ENCODE assay signal across 16 mouse cellular contexts in genomic region chr2:59230656-59231055, GRCm38 (mm10).
DNase-seq lines count a peak whose midpoint lies in the region; ATAC-seq and TF ChIP-seq lines count a peak whose summit lies in the region.
"Had no signal": no experiment of that assay in that cellular context is flagged by ENCODE, and none has a peak within 500 bp of the region (broad histone marks: within the 10 kb centered on the region; RNA-seq: fewer than 3 reads in every experiment).

No protein-coding gene starts in this region.

- H3K9ac ChIP-seq in forebrain, embryonic 11.5 days (ENCODE audit: low read length): no peak overlapping the region
- no peak overlapping the region for H3K9ac ChIP-seq in forebrain, postnatal 0 days
- H3K9ac ChIP-seq in intestine, postnatal 0 days (ENCODE audit: low read depth, low read length): no peak overlapping the region
- no peak overlapping the region for H3K9ac ChIP-seq in liver, embryonic 11.5 days (ENCODE audit: low read depth, low read length)
- H3K9ac ChIP-seq: embryonic facial prominence, embryonic 15.5 days; limb, embryonic 12.5 days had no signal

- no peak overlapping the region for H3K4me2 ChIP-seq in forebrain, embryonic 11.5 days (ENCODE audit: low read depth, low read length, severe bottlenecking)
- no peak overlapping the region for H3K4me2 ChIP-seq in forebrain, postnatal 0 days (ENCODE audit: low read depth)
- 0 out of 2 replicates have a peak overlapping the region, but pooled peaks have one; percentile 17 for H3K4me2 ChIP-seq in intestine, postnatal 0 days (replicated peaks; ENCODE audit: low read depth)
- H3K4me2 ChIP-seq in liver, embryonic 11.5 days: no peak overlapping the region
- H3K4me2 ChIP-seq: embryonic facial prominence, embryonic 15.5 days; limb, embryonic 12.5 days had no signal

- H3K4me3 ChIP-seq in forebrain, embryonic 11.5 days (ENCODE audit: low read depth, low read length): no peak overlapping the region
- no peak overlapping the region for H3K4me3 ChIP-seq in forebrain, postnatal 0 days (ENCODE audit: low read depth, low read length)
- H3K4me3 ChIP-seq in intestine, postnatal 0 days (ENCODE audit: low read depth, low read length): no peak overlapping the region
- H3K4me3 ChIP-seq in liver, embryonic 11.5 days (ENCODE audit: low read depth, low read length): no peak overlapping the region
- H3K4me3 ChIP-seq in cerebellum, adult 2 months (replicated peaks; ENCODE audit: insufficient read depth, low read depth, low read length): no peak overlapping the region
- H3K4me3 ChIP-seq: embryonic facial prominence, embryonic 15.5 days; layer of hippocampus, adult 2 months; limb, embryonic 12.5 days had no signal

- no peak overlapping the region for H3K27ac ChIP-seq in forebrain, embryonic 11.5 days (ENCODE audit: low read depth, low read length)
- H3K27ac ChIP-seq in forebrain, postnatal 0 days (ENCODE audit: low read depth, low read length): no peak overlapping the region
- peak overlapping the region; percentile 35; the same call in 1 of the 2 replicates for H3K27ac ChIP-seq in intestine, postnatal 0 days (ENCODE audit: low read depth, low read length)
- no peak overlapping the region for H3K27ac ChIP-seq in liver, embryonic 11.5 days (ENCODE audit: low read depth, low read length)
- H3K27ac ChIP-seq in cerebellum, adult 2 months (ENCODE audit: insufficient read depth, low read length): no peak overlapping the region
- H3K27ac ChIP-seq: embryonic facial prominence, embryonic 15.5 days; layer of hippocampus, adult 2 months; limb, embryonic 12.5 days had no signal

- DNase-seq in forebrain, embryonic 11.5 days (ENCODE audit: low spot score): peak; percentile 58
- no peak for DNase-seq in forebrain, postnatal 0 days
- peak; percentile 90 for DNase-seq in R1 (ENCODE audit: low read depth, low spot score)
- no peak for DNase-seq in liver, embryonic 11.5 days (ENCODE audit: low spot score)
- DNase-seq in urinary bladder, adult 18-20 months (ENCODE audit: low spot score in 2 of 2): no peak
- DNase-seq in urinary bladder, adult 2 months (ENCODE audit: low spot score): no peak
- no peak for DNase-seq in cerebellum, adult 2 months
- DNase-seq: adrenal gland, postnatal 25 days; cerebellum, adult 11-12 months; gastrocnemius, postnatal 10 days; right cerebral cortex, postnatal 25 days had no signal

- H3K27me3 ChIP-seq in forebrain, embryonic 11.5 days (ENCODE audit: control insufficient read depth, insufficient read depth, low read length): no peaks in the 10 kb centered on the region
- no peaks in the 10 kb centered on the region for H3K27me3 ChIP-seq in forebrain, postnatal 0 days (ENCODE audit: insufficient read depth, low read length)
- H3K27me3 ChIP-seq in intestine, postnatal 0 days (replicated peaks; ENCODE audit: control insufficient read depth, insufficient read depth, low read length): no peaks in the 10 kb centered on the region
- no peaks in the 10 kb centered on the region for H3K27me3 ChIP-seq in liver, embryonic 11.5 days (replicated peaks; ENCODE audit: control insufficient read depth, insufficient read depth, low read length)
- no peaks in the 10 kb centered on the region for H3K27me3 ChIP-seq in cerebellum, adult 2 months (ENCODE audit: control insufficient read depth, insufficient read depth, low read length)
- H3K27me3 ChIP-seq: embryonic facial prominence, embryonic 15.5 days; limb, embryonic 12.5 days; Patski had no signal

- no peaks in the 10 kb centered on the region for H3K9me3 ChIP-seq in forebrain, embryonic 11.5 days (ENCODE audit: control insufficient read depth, low read length)
- no peaks in the 10 kb centered on the region for H3K9me3 ChIP-seq in forebrain, postnatal 0 days (ENCODE audit: low read length)
- no peaks in the 10 kb centered on the region for H3K9me3 ChIP-seq in intestine, postnatal 0 days (ENCODE audit: control insufficient read depth)
- no peaks in the 10 kb centered on the region for H3K9me3 ChIP-seq in liver, embryonic 11.5 days (ENCODE audit: control insufficient read depth, low read length)
- H3K9me3 ChIP-seq: embryonic facial prominence, embryonic 15.5 days; limb, embryonic 12.5 days had no signal

- TF ChIP-seq CTCF in forebrain, postnatal 0 days (IDR thresholded peaks at IDR 0.05; ENCODE audit: low read depth): no peak
- TF ChIP-seq CTCF in intestine, postnatal 0 days (IDR thresholded peaks at IDR 0.05; ENCODE audit: low read depth): no peak
- no peak for TF ChIP-seq CTCF in cerebellum, adult 2 months (IDR thresholded peaks at IDR 0.05; ENCODE audit: borderline replicate concordance, insufficient read depth, low read depth, low read length)

- 29% methylated on average over 9 of the region's 9 CpGs for WGBS in forebrain, embryonic 11.5 days
- WGBS in forebrain, postnatal 0 days: 32% methylated on average over 9 of the region's 9 CpGs
- WGBS in intestine, postnatal 0 days: 44% methylated on average over 9 of the region's 9 CpGs
- WGBS in liver, embryonic 11.5 days: 71% methylated on average over 9 of the region's 9 CpGs
- 75% methylated on average over 9 of the region's 9 CpGs for WGBS in cerebellum, adult 2 months

- no peaks in the 10 kb centered on the region for H3K36me3 ChIP-seq in forebrain, embryonic 11.5 days (ENCODE audit: control insufficient read depth, insufficient read depth, low read length)
- H3K36me3 ChIP-seq in forebrain, postnatal 0 days (ENCODE audit: insufficient read depth): no peaks in the 10 kb centered on the region
- H3K36me3 ChIP-seq in intestine, postnatal 0 days (ENCODE audit: control insufficient read depth, insufficient read depth): peaks cover 5% of the 10 kb centered on the region; the same call in 1 of the 2 replicates
- 0 out of 2 replicates have a peak, but pooled peaks cover 4% of the 10 kb centered on the region for H3K36me3 ChIP-seq in liver, embryonic 11.5 days (ENCODE audit: control insufficient read depth, insufficient read depth, low read length)
- H3K36me3 ChIP-seq: embryonic facial prominence, embryonic 15.5 days; limb, embryonic 12.5 days had no signal

- no peak for TF ChIP-seq POLR2A in cerebellum, adult 2 months (IDR thresholded peaks at IDR 0.05; ENCODE audit: borderline replicate concordance, insufficient read depth, low read length)

- ATAC-seq in forebrain, embryonic 11.5 days (replicated peaks; ENCODE audit: low FRiP score): peak; percentile 72; the same call in 1 of the 2 replicates
- no peak for ATAC-seq in forebrain, postnatal 0 days
- no peak for ATAC-seq in intestine, postnatal 0 days
- 0 out of 2 replicates have a peak, but pooled peaks have one; percentile 58 for ATAC-seq in liver, embryonic 11.5 days (replicated peaks; ENCODE audit: low FRiP score)
- ATAC-seq: Patski had no signal

- H3K4me1 ChIP-seq in forebrain, embryonic 11.5 days (replicated peaks; ENCODE audit: control insufficient read depth, insufficient read depth, low read length): no peaks in the 10 kb centered on the region; the same call in 1 of the 2 replicates
- no peaks in the 10 kb centered on the region for H3K4me1 ChIP-seq in forebrain, postnatal 0 days (ENCODE audit: insufficient read depth)
- H3K4me1 ChIP-seq in intestine, postnatal 0 days (replicated peaks; ENCODE audit: control insufficient read depth, insufficient read depth, low read length): no peaks in the 10 kb centered on the region; the same call in 1 of the 2 replicates
- no peaks in the 10 kb centered on the region; the same call in none of the 2 replicates for H3K4me1 ChIP-seq in liver, embryonic 11.5 days (replicated peaks; ENCODE audit: control insufficient read depth, insufficient read depth, low read length)
- peaks cover 31% of the 10 kb centered on the region for H3K4me1 ChIP-seq in cerebellum, adult 2 months (ENCODE audit: control insufficient read depth, insufficient read depth, low read length)
- H3K4me1 ChIP-seq: embryonic facial prominence, embryonic 15.5 days had no signal

Comparison
In these comparisons a context has a peak if more than half of its experiments do, and no peak if none do; other contexts are left out.
1. ATAC-seq: peak in forebrain, embryonic 11.5 days (single experiment) and liver, embryonic 11.5 days (single experiment); none in forebrain, postnatal 0 days (single experiment) and intestine, postnatal 0 days (single experiment).
2. DNase-seq: peak in forebrain, embryonic 11.5 days (single experiment) and R1 (single experiment); none in forebrain, postnatal 0 days (single experiment), liver, embryonic 11.5 days (single experiment), urinary bladder, adult 18-20 months (0 of 2), urinary bladder, adult 2 months (single experiment) and cerebellum, adult 2 months (0 of 2).